Mouse (Mus musculus): Measurements from ENCODE around the gene Bspry. TPM values are rescaled to one million over a fixed set of nuclear protein-coding genes. Genes with fewer than 3 reads are reported as not detected.

The Bspry gene
- total and polyA plus RNA-seq, 3 experiments = 0.19 to 0.50 TPM; not detected in 1

GRCm38 (mm10) chr4:62475131-62475530, 4.7 kb upstream of the Bspry start:
- Histone ChIP-seq H3K4me3 (ENCODE audit: control insufficient read depth in 1 of 2, insufficient read depth in 1 of 2, low read depth in 2 of 2, low read length in 2 of 2) (no peak overlapping the region), H3K9me3 (replicated peaks; ENCODE audit: insufficient read depth, low read length) (no peaks in the 10 kb centered on the region), H3K27ac (ENCODE audit: control insufficient read depth, low read depth, low read length) (no peak overlapping the region), H3K27me3 (ENCODE audit: control insufficient read depth in 1 of 2, insufficient read depth in 2 of 2, low read length in 2 of 2) (no peaks in the 10 kb centered on the region), H3K4me1 (ENCODE audit: control insufficient read depth in 1 of 2, insufficient read depth in 2 of 2, low read length in 2 of 2) (peaks cover 2 to 3% of the 10 kb centered on the region in 2 experiments; a peak in 3 of 4 replicates), H3K36me3 (ENCODE audit: control insufficient read depth in 1 of 2, insufficient read depth in 2 of 2, low read length in 2 of 2) (peaks cover 0 to 2% of the 10 kb centered on the region in 2 experiments; a peak in 1 of 4 replicates), H3K9ac (ENCODE audit: control insufficient read depth, low read depth, low read length, poor library complexity, severe bottlenecking) (no peak overlapping the region), H3K79me2 (ENCODE audit: control insufficient read depth, insufficient read depth, low read length, poor library complexity) (no peaks in the 10 kb centered on the region)
- no peak for DNase-seq (ENCODE audit: low read depth, low spot score)
- no peak for TF ChIP-seq JUND (IDR thresholded peaks at IDR 0.05; ENCODE audit: low read depth, low read length)
- TF ChIP-seq SMC3 (IDR thresholded peaks at IDR 0.05; ENCODE audit: low read depth, low read length) = no peak
- TF ChIP-seq ETS1 (IDR thresholded peaks at IDR 0.05; ENCODE audit: low read depth, low read length) = no peak
- TF ChIP-seq TCF12 (IDR thresholded peaks at IDR 0.05; ENCODE audit: low read depth, low read length) = no peak
- TF ChIP-seq ZMIZ1 (IDR thresholded peaks at IDR 0.05; ENCODE audit: low read depth, low read length) = no peak
- no peak for TF ChIP-seq GATA1 (IDR thresholded peaks at IDR 0.05; ENCODE audit: low read depth, low read length)
- TF ChIP-seq RCOR1 (IDR thresholded peaks at IDR 0.05; ENCODE audit: low read depth, low read length) = no peak
- no peak for TF ChIP-seq ELF1 (IDR thresholded peaks at IDR 0.05; ENCODE audit: low read depth, low read length)
- no peak for TF ChIP-seq MAFK (IDR thresholded peaks at IDR 0.05; ENCODE audit: borderline replicate concordance, low read depth, low read length)
- TF ChIP-seq NRF1 (IDR thresholded peaks at IDR 0.05; ENCODE audit: insufficient read depth, low read depth, low read length, poor library complexity, severe bottlenecking) = no peak
- TF ChIP-seq ZC3H11A (IDR thresholded peaks at IDR 0.05; ENCODE audit: low read depth, low read length) = no peak

- Histone ChIP-seq H3K27me3 (ENCODE audit: control insufficient read depth in 1 of 2, insufficient read depth in 2 of 2, low read length in 2 of 2) (no peaks in the 10 kb centered on the region), H3K79me2 (ENCODE audit: control insufficient read depth, insufficient read depth, low read length, poor library complexity) (no peaks in the 10 kb centered on the region), H3K36me3 (ENCODE audit: control insufficient read depth in 1 of 2, insufficient read depth in 2 of 2, low read length in 2 of 2) (peaks cover 0 to 2% of the 10 kb centered on the region in 2 experiments; a peak in 1 of 4 replicates), H3K27ac (ENCODE audit: control insufficient read depth, low read depth, low read length) (no peak overlapping the region), H3K9ac (ENCODE audit: control insufficient read depth, low read depth, low read length, poor library complexity, severe bottlenecking) (no peak overlapping the region), H3K4me1 (ENCODE audit: control insufficient read depth in 1 of 2, insufficient read depth in 2 of 2, low read length in 2 of 2) (peaks cover 2 to 3% of the 10 kb centered on the region in 2 experiments; a peak in 3 of 4 replicates), H3K4me3 (ENCODE audit: control insufficient read depth in 1 of 2, insufficient read depth in 1 of 2, low read depth in 2 of 2, low read length in 2 of 2) (no peak overlapping the region), H3K9me3 (replicated peaks; ENCODE audit: insufficient read depth, low read length) (no peaks in the 10 kb centered on the region)
- no peak for TF ChIP-seq KAT2A (conservative IDR thresholded peaks at IDR 0.05; ENCODE audit: low read depth, low read length)
- no peak for TF ChIP-seq MXI1 (IDR thresholded peaks at IDR 0.05; ENCODE audit: low read depth, low read length)
- no peak for TF ChIP-seq POLR2AphosphoS2 (IDR thresholded peaks at IDR 0.05; ENCODE audit: low read length)
- no peak for TF ChIP-seq TCF12 (IDR thresholded peaks at IDR 0.05; ENCODE audit: low read depth, low read length)
- TF ChIP-seq CHD1 (IDR thresholded peaks at IDR 0.05; ENCODE audit: low read depth, low read length) = no peak
- TF ChIP-seq TBP (IDR thresholded peaks at IDR 0.05; ENCODE audit: low read depth, low read length) = no peak
- no peak for TF ChIP-seq CHD2 (IDR thresholded peaks at IDR 0.05; ENCODE audit: low read length)
- no peak for TF ChIP-seq USF2 (IDR thresholded peaks at IDR 0.05; ENCODE audit: borderline replicate concordance in 1 of 2, insufficient read depth in 1 of 2, low read depth in 1 of 2, low read length in 2 of 2)
- no peak for TF ChIP-seq SMC3 (IDR thresholded peaks at IDR 0.05; ENCODE audit: low read depth, low read length)
- TF ChIP-seq EP300 (IDR thresholded peaks at IDR 0.05; ENCODE audit: low read depth in 1 of 2, low read length in 2 of 2) = no peak
- no peak for TF ChIP-seq GATA1 (IDR thresholded peaks at IDR 0.05; ENCODE audit: low read depth, low read length)
- TF ChIP-seq TAL1 (IDR thresholded peaks at IDR 0.05; ENCODE audit: low read length) = no peak
- TF ChIP-seq ZMIZ1 (IDR thresholded peaks at IDR 0.05; ENCODE audit: low read depth, low read length) = no peak
- TF ChIP-seq MAZ (IDR thresholded peaks at IDR 0.05; ENCODE audit: low read depth, low read length) = no peak
- no peak for TF ChIP-seq MYB (IDR thresholded peaks at IDR 0.05; ENCODE audit: low read depth, low read length)
- no peak for TF ChIP-seq SIN3A (IDR thresholded peaks at IDR 0.05; ENCODE audit: low read length)
- no peak for TF ChIP-seq E2F4 (IDR thresholded peaks at IDR 0.05; ENCODE audit: borderline replicate concordance, low read depth, low read length)
- TF ChIP-seq POLR2AphosphoS5 (IDR thresholded peaks at IDR 0.05; ENCODE audit: borderline replicate concordance, low read depth, low read length) = no peak
- DNase-seq (ENCODE audit: low read depth, low spot score) = no peak
These were observed 4.1 kb upstream of the Bspry start for GRCm38 (mm10) chr4:62475793-62476192.
